ENCODE assay signal across 8 mouse cellular contexts in the genomic region with DNA sequence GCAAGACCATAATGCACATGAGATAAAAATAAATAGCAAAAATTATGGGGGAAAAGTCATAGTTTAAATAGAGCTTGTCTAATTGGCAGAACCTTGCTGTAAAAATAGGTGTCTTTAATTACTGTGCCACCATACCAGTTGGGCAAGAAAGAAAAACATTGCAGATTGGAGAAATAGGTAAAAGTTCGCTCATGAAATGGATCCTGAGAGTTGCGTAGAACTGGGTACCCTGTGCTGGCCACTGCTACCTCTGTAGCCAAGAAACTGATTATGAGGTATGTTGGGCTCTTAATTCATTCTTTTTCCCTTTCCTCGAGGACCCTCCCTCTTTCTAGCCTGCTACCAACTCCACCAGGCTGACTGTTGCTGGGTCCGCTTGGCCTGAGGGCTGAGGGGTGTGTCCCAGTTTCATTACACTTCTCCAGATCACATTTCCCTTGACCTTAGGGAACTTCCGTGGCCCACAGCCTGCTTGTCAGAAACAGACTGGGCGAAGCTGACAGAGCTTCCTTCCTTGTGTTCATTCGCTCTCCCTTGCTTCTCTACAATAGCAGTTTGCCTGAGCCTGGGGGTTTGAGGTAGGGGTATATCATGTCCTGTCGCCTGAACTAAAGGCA. TPM values are rescaled to one million over a fixed set of nuclear protein-coding genes. Genes with fewer than 3 reads are reported as not detected.
A peak's percentile ranks its signal among the peaks of the same experiment; 100 is the strongest.
DNase-seq lines count a peak whose midpoint lies in the region; ATAC-seq lines count a peak whose summit lies in the region.
"Had no signal": no experiment of that assay in that cellular context is flagged by ENCODE, and none has a peak within 500 bp of the region (broad histone marks: within the 10 kb centered on the region; RNA-seq: fewer than 3 reads in every experiment).

No protein-coding gene starts in this region.

- DNase-seq in adrenal gland, postnatal 10 days, result peak; percentile 71
- DNase-seq in kidney, adult 9 months, result peak; percentile 53
- DNase-seq in lung, postnatal 10 days, result peak; percentile 34
- no peak for DNase-seq in cerebellum, postnatal 10 days
- no peak for DNase-seq in frontal cortex, postnatal 36 days (ENCODE audit: low spot score in 2 of 2)

- H3K36me3 ChIP-seq in embryonic facial prominence, embryonic 12.5 days, result no peaks in the 10 kb centered on the region
- no peaks in the 10 kb centered on the region for H3K36me3 ChIP-seq in midbrain, embryonic 15.5 days (replicated peaks)

- 26% methylated on average over 8 of the region's 8 CpGs for WGBS in embryonic facial prominence, embryonic 12.5 days
- 44% methylated on average over 8 of the region's 8 CpGs for WGBS in midbrain, embryonic 15.5 days

- 0 out of 2 replicates have a peak overlapping the region, but pooled peaks have one; percentile 2 for H3K4me2 ChIP-seq in embryonic facial prominence, embryonic 12.5 days (replicated peaks)
- H3K4me2 ChIP-seq in midbrain, embryonic 15.5 days, result no peak overlapping the region

- H3K27ac ChIP-seq in embryonic facial prominence, embryonic 12.5 days, result no peak overlapping the region
- H3K27ac ChIP-seq in midbrain, embryonic 15.5 days, result no peak overlapping the region

- H3K4me1 ChIP-seq in embryonic facial prominence, embryonic 12.5 days, result peaks cover 8% of the 10 kb centered on the region
- no peaks in the 10 kb centered on the region for H3K4me1 ChIP-seq in midbrain, embryonic 15.5 days

- ATAC-seq in embryonic facial prominence, embryonic 12.5 days (ENCODE audit: insufficient number of reproducible peaks, insufficient read depth, low FRiP score, low TSS enrichment), result no peak
- ATAC-seq in midbrain, embryonic 15.5 days (replicated peaks), result no peak
- ATAC-seq: inflammation-experienced regulatory T-cells, adult 6 months had no signal

- H3K9me3 ChIP-seq in embryonic facial prominence, embryonic 12.5 days, result peaks cover 4% of the 10 kb centered on the region; the same call in 1 of the 2 replicates
- no peaks in the 10 kb centered on the region for H3K9me3 ChIP-seq in midbrain, embryonic 15.5 days

- no peaks in the 10 kb centered on the region for H3K27me3 ChIP-seq in embryonic facial prominence, embryonic 12.5 days
- no peaks in the 10 kb centered on the region for H3K27me3 ChIP-seq in midbrain, embryonic 15.5 days (replicated peaks)

- no peak overlapping the region for H3K4me3 ChIP-seq in embryonic facial prominence, embryonic 12.5 days
- no peak overlapping the region for H3K4me3 ChIP-seq in midbrain, embryonic 15.5 days

- no peak overlapping the region for H3K9ac ChIP-seq in embryonic facial prominence, embryonic 12.5 days
- H3K9ac ChIP-seq in midbrain, embryonic 15.5 days, result no peak overlapping the region

RNA-seq across cellular contexts. Expression of gene Rnase13, which starts 18.5 kb away (rescaled TPM):
- total RNA-seq in adrenal gland, postnatal 10 days (2021), result not detected
- polyA plus RNA-seq in embryonic facial prominence, embryonic 12.5 days (2016; fragmentation: Nextera tagmentation; extraction: Ambion mirVana), result not detected in 2 replicates
- not detected in 2 replicates for polyA plus RNA-seq in midbrain, embryonic 15.5 days (2015; fragmentation: Nextera tagmentation; extraction: Ambion mirVana)
- polyA plus RNA-seq: inflammation-experienced regulatory T-cells, adult 6 months had no signal

RNA-seq across cellular contexts. Expression of gene Tppp2, which starts 22.8 kb away (rescaled TPM):
- total RNA-seq in adrenal gland, postnatal 10 days (2021), result not detected
- not detected in 2 replicates for polyA plus RNA-seq in embryonic facial prominence, embryonic 12.5 days (2016; fragmentation: Nextera tagmentation; extraction: Ambion mirVana)
- polyA plus RNA-seq in midbrain, embryonic 15.5 days (2015; fragmentation: Nextera tagmentation; extraction: Ambion mirVana), result not detected in 2 replicates
- polyA plus RNA-seq: inflammation-experienced regulatory T-cells, adult 6 months had no signal

RNA-seq across cellular contexts. Expression of gene Ndrg2, which starts 27.1 kb away (rescaled TPM):
- total RNA-seq in adrenal gland, postnatal 10 days (2021), result 100 to 1,000 TPM; 337 to 338 TPM
- 30.9 and 37.1 TPM in 2 replicates for polyA plus RNA-seq in embryonic facial prominence, embryonic 12.5 days (2016; fragmentation: Nextera tagmentation; extraction: Ambion mirVana)
- 170 and 196 TPM in 2 replicates for polyA plus RNA-seq in midbrain, embryonic 15.5 days (2015; fragmentation: Nextera tagmentation; extraction: Ambion mirVana)

RNA-seq across cellular contexts. Expression of gene Arhgef40, which starts 43.5 kb away (rescaled TPM):
- 10 to 100 TPM; 60.8 to 78.7 TPM for total RNA-seq in adrenal gland, postnatal 10 days (2021)
- 204 and 214 TPM in 2 replicates for polyA plus RNA-seq in embryonic facial prominence, embryonic 12.5 days (2016; fragmentation: Nextera tagmentation; extraction: Ambion mirVana)
- polyA plus RNA-seq in midbrain, embryonic 15.5 days (2015; fragmentation: Nextera tagmentation; extraction: Ambion mirVana), result 89.2 and 90.9 TPM in 2 replicates

RNA-seq across cellular contexts. Expression of gene Slc39a2, which starts 48.4 kb away (rescaled TPM):
- total RNA-seq in adrenal gland, postnatal 10 days (2021), result under 1 TPM; 0.24 to 0.97 TPM
- 1.4 and 1.5 TPM in 2 replicates for polyA plus RNA-seq in embryonic facial prominence, embryonic 12.5 days (2016; fragmentation: Nextera tagmentation; extraction: Ambion mirVana)
- 2.4 and 3.0 TPM in 2 replicates for polyA plus RNA-seq in midbrain, embryonic 15.5 days (2015; fragmentation: Nextera tagmentation; extraction: Ambion mirVana)

Comparison
In these comparisons a context has a peak if more than half of its experiments do, and no peak if none do; other contexts are left out.
1. DNase-seq: peak in adrenal gland, postnatal 10 days (single experiment), kidney, adult 9 months (single experiment) and lung, postnatal 10 days (single experiment); none in cerebellum, postnatal 10 days (0 of 2) and frontal cortex, postnatal 36 days (0 of 2).